Mouse (Mus musculus) hindlimb bud, embryonic 11.5 days (tissue): ENCODE data around the gene 1700018F24Rik.
"Not testable (repeated sequence)": the region's sequence is repeated elsewhere in the genome, so short reads cannot be mapped to it uniquely, and the experiment has no call there.

ENCODE experiments used
- DNase-seq: peaks from one replicate; pipeline ENCODE4 v3.0.0-alpha.2; 2012; ENCODE audit warnings: low read depth, low spot score; ENCODE audit errors: extremely low spot score

The 1700018F24Rik gene

DNA sequence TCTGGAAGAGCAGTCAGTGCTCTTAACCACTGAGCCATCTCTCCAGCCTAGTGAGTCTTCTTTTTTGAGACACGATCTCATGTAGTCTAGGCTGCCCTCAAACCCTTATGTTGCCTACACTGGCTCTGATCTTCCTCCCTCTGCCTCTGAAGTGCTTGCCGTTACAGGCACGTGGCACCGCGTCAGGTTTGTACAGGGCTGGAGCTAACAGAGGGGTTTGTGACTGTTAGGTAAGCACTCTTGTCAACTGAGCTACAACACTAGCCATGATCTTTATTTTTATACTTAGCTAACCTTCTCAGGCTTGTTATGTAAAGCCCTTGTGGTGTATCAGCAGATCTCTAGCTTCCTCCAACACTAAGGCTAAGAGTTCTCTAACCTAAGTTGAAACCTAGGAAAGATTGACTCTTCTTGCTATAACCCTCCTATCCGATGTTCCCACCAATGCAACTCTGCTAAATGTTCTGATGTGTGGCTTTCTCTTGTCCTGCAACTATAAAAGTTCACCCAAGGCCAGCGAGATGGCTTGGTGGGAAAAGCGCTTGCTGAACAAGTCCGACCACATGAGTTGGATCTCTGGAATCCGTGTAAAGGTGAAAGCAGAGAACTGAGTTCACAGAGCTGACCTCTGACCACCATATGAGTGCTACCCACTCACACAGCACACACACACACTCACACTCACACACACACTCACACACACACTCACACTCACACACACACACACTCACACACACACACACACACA, 39.2 kb downstream of the 1700018F24Rik start:
- no peak for DNase-seq

- not testable (repeated sequence) for DNase-seq
Measured at GRCm38 (mm10) chr5:145083201-145083600, 40.4 kb downstream of the 1700018F24Rik start.

- DNase-seq: peak; percentile 81
Measured at GRCm38 (mm10) chr5:145083632-145084451, 41.1 kb downstream of the 1700018F24Rik start, which contains the start of the genes Arpc1a and Kpna7. Arpc1a (plus strand) TSS chr5:145083830. Kpna7 (minus strand) TSS chr5:145084030.

DNA sequence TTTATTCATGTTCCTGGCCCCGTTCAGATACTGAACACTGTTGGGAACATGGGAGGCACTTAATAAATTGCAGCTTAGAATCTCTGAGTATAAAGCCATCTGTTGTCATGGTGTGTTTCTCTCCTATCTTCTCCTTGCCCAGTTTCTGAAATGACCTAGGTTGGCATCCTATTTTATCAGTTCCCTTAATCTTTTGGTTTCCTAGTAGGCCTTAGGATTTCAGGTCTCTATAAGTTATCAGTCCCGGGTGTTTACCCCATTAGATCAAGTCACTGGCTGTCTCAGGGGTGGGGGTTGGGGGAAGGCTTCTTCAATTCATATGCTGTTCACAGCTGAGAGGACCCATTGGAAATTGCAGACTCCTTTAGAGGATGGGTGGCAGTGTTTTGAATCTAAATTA, 42.0 kb downstream of the 1700018F24Rik start:
- DNase-seq: no peak

GRCm38 (mm10) chr5:145088186-145088585, 45.4 kb downstream of the 1700018F24Rik start:
- DNase-seq: no peak

DNA sequence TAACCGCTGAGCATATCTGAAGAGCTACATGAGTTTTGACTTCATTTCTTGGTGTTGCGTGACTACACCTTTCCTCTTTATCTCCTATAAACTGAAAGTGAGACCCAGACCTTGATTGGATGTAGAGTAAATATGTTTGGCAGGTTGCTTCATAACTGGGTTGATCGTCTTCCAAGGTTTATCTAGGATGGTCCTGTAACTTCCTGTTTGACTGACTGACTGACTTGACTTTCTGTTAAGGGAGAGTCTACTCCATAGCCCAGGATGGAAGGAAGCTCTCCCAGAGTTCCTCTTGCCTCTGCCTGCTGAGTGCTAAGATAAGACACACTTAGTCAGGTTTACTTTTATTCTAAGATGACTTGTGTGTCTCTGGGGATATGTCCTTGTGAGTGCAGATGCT, 47.1 kb downstream of the 1700018F24Rik start:
- no peak for DNase-seq
